Mouse (Mus musculus): Measurements from ENCODE around the gene Cd27.

GRCm38 (mm10) chr6:125284751-125285150 lies 47.9 kb upstream of the Cd27 start:
- TF ChIP-seq CTCF (IDR thresholded peaks at IDR 0.05; ENCODE audit: borderline replicate concordance, control insufficient read depth, extremely low read depth, insufficient read depth, low read length, poor library complexity) (no peak), POLR2A (IDR thresholded peaks at IDR 0.05; ENCODE audit: control insufficient read depth, extremely low read depth, insufficient read depth, low read length, poor library complexity) (no peak)
